Mouse (Mus musculus) retina, adult 2 months (tissue): ENCODE measurements at regions not wholly inside any gene's neighbourhood (a gene's known extent, or its start where the extent isn't known, plus 50 kb on each side); places are given as distances from the start of the nearest gene placed in this dataset.

Experiments
- DNase-seq: peaks from one replicate; pipeline ENCODE4 v3.0.0-alpha.2; 2012; ENCODE audit warnings: low read depth, low spot score

DNA sequence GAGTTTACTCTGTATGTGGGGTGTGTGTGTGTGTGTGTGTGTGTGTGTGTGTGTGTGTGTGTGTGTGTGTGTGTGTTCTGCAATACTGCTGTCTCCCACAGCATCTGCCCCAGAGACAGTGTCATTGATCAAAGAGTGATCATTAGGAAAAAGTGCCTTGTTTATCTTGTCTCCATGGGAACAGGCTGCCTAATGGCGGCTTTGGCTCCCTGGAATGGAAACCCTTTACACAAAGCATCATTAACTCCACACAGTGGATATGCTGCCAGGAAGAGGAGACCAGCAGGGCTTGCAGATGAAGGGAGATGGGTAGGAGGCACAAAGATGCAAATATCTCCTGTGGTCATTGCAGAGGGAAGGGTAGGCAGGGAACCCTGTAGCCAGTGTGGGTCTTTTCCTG is 106.0 kb upstream of the Cdh4 start:
- no peak for DNase-seq

DNA sequence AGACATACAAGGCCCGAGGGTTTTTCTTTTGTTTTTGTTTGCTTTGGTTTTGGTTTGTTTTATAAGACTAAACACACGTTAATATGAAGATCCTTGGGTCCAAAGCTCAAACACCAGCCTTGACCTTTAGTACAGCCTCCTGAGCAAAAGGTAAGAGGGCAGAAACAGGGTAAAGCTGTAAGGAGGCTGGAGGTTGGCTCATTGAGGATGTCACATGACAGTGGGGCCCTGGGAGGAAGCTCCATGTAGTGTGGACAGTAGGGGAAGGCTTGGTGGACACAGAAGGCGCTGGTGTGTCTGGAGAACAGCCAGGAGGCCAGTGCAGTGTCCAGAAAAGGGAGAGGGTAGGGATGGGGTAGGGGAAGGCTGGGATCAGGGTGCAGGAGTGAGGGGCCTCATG is 89.6 kb upstream of the Cdh4 start:
- no peak for DNase-seq

DNA sequence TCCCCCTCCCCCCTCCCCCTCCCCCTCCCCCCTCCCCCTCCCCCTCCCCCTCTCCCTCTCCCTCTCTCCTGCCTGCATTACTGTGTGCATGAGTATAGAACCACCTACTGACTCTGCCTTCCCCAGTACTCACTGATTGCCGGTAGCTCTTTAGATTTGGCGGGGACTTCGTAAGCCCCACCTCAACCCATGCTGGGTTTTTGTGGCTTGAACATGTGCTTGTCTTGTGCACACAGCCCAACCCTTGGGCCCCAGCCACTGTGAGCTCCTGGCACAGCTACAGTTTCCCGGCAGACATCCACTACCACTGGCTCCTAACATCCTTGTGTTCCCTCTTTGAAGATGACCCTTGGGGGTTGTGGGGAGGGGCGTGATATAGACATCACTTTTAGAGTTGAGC is 87.4 kb upstream of the Cdh4 start:
- no peak for DNase-seq

DNA sequence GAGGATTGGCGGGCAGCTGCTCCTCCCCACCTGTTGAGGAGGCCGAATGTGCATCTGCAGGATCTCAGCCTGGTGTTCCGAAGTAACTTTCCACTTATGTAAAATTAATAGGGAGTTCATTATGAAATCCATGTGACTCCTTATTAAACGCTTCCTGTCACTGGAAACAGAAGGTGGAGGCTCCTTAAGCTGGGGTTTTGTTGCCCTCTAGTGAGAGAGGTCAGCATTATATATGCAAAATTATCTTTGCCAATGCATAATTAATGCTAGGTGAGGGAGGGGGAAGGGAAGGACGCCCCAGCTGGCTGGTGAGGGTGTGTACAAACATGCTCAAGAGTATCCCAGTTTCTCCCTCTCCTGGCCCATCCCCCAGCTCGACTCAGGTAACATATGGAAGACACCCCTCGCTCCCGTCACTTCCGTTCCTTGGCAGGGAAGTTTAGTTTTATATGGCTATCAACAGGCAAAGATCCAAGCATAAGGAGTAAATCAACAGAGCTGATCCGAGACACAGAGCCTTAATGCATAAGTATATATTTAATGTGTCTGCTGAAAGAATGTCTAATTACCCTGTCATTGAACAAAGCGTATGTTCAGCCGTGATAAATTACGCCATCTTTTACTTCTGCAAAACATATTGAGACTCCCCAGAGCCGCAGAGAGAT is 71.2 kb upstream of the Cdh4 start:
- DNase-seq = no peak

DNA sequence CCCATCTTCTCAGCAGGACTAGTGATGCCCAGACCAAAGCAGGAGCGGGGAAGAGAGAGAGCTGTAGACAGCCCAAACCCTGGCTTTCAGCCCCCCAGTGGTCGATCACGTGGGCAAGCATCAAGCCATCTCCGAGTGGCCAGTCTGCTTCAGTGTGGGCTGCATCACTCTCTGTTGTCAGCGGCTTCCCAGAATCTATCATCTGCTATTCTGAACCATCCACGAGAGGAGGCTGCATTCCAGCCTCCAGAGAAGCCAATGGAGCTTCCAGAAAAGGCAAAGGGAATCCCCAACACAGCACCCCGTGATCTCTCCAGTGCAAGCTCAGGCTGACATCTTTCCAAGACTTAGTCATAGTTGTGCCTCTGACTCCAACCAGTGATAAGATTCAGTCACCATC is 70.7 kb upstream of the Cdh4 start:
- no peak for DNase-seq

DNA sequence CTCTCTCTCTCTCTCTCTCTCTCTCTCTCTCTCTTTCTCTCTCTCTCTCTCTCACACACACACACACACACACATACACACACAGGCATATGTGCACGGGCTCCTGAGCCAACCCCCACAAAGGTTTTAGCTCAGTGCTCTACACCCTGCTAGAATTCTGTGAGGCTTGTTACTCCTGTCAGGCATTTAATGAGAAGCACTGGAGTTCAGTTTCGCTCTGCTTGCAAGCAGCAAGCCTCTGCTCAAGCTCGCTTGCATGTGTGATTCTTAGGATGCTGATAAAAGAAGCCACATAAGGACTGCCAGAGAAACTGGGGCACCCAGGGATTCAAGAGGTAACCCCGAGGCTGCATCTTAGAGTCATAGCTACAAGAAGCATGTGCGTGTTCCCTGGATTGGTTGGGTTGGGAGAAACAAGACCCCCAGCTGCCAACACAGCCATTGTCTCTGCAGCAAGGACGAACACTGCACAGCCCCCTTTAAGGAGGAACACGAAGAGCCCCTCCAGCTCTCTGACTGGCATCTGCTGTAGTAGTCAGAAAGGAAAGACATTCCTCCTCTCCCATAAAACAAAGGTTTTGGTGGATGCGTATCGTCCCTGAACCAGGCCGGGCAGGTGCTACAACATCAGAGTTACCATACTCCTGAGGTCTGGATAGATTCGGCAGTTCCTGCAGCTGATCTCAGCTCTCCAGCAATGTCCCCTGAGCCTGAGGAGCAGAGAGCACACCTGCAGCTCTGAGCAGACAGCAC is 62.4 kb upstream of the Cdh4 start:
- DNase-seq = no peak

DNA sequence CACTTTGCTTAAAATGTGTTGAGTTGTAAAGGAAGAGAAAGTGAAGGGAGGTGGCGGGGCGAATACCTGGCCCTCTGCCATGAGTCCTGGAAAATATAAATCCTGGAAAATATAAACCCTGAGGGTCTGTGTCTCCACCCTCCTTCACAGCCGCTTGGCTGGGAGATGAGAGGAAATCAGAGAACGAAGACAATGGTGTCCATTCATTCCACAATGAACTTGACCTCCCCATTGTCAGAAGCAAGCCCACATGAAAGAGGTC is 61.9 kb upstream of the Cdh4 start:
- DNase-seq = no peak

DNA sequence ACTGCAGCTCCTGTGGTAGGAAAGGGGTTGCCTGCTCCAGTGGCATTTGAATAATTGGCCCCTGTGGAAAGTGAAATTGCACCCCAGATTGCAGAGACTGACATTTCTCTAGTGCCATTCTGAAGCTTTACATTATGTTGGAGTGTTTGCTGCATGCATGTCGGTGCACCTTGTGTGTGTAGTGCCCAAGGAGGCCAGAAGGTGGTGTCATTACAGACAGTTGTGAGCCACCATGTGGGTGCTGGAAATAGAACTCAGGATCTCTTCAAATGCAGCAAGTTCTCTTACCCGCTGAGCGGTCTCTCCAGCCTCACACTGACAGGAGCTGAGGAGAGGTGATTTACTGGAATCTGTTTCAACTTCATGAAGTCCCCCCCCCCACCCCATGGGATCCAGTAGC is 60.3 kb upstream of the Cdh4 start:
- DNase-seq = no peak

DNA sequence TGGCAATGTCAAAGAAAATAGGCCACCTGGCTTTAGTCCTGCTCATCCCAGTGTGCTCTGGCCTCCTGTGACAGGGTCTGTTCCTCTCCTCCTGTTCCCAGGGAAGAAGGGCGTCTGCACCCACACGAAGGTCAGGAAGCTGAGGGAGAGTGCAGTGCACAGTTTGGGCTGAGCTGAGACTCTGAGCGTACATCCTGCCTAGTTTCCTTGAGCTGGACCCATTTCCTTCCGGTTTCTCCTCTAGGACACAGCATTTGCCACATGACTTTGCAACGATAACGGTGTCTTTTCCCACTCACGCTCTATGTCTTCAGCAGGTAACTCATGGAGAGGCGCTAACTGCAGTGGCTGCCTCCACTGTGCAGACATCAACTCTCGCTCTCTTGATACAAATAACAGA is 59.6 kb upstream of the Cdh4 start:
- DNase-seq = no peak

DNA sequence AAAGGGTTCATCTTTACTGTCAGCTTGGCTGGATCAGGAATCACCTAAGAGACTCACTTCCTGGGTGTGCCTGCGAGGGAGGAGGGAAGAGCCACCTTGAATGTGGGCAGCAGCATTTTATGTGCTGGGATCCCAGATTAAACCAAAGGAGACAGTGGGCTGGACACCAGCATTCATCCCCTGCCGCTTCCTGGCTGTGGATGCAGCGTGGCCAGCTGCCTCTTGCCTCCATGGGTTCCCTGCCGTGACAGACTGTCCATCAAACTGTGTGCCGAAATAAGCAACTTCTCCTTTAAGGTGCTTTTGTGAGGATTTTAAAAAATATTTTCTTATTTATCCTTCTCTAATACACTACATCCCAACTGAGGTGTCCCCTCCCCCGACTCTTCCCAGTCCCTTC is 55.4 kb upstream of the Cdh4 start:
- no peak for DNase-seq

DNA sequence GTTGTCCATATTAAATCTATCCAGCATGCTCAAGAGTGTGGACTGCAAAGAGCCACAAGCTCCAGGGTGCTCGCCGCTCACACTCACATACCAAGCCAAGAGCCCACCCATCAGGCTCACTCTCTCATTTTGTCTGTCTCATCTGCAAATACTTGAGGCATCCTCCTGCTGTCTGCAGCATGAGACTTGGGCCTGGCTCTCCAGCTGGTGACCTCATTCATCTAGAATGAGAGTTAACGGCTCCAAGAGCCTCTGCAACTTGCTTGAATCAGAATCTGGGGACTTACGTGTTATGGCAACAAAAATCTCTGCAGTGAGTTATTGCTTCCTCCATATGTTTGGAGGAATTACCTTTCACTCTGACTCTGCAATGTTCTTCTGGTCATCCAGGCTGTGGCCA is 51.7 kb upstream of the Cdh4 start:
- DNase-seq = no peak

DNA sequence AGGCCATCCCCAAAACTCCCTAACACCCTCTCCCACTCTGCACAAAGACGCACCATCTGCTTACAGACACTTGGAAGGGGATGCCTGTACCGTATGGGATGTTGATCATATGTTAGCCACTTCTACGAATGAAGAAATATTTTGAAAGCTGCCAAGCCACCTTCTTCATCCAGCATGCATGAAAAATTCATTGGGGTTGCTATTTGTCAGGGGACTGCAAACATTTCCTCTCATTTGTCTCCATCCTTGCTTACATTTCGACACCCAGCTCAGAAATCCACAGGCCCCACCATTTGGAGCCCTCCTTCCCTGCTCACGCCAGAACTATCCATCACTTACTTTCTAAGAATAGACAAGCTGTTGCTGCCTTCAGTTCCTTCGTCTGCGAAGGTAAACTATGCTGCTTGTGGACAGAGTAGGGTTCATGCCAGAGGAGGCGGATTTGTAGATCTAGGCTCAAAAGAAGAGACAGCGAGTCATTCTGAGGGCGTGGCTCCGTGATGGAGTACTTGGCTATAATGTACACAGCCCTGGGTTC is 51.2 kb upstream of the Cdh4 start:
- DNase-seq = no peak
